Mouse (Mus musculus): ENCODE data around the gene Zfp385b. TPM values are rescaled to one million over a fixed set of nuclear protein-coding genes. Genes with fewer than 3 reads are reported as not detected.

The Zfp385b gene
- total RNA-seq, 2 experiments from 2014 or later: 10.0 to 11.5 TPM

DNA sequence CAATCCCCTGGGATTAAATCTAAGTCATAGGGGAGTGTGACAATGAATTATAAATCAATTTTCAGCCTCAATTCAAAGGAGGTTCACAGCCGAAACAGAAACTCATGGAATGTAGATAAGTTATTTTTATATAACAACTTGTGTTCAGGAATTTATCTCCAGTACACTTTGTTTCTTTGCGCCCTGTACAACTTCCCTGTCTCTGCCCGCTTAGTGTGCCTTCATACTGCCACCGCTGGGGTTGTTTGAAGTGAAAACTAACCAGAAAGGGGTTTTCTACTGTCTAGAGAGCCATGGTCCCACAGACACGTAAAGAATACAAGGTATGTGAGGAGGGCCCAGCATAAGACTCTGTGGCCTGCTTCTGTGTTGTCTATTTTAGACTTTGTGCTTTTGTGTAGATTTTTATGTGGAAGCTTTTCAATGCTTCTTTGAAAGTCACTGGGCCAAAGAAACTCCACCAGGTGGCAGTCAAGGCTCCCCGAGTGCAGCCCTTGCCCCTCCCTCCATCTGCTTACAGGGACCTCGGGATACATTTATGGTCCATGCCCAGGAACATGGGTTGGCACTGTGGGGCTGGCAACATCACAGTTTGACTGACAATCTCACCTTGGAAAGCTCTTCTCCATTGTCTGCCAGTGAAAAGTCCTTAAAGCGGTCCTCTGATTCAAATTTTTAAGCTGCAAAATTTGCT lies 23.4 kb downstream of the Zfp385b start:
- intact Hi-C loops (cut with DNase I): loop anchor here (5.0 kb wide), 1 partner anchor 226 kb away; no protein-coding TSS in a partner anchor
- DNase-seq (ENCODE audit: low spot score): peak; percentile 16

DNA sequence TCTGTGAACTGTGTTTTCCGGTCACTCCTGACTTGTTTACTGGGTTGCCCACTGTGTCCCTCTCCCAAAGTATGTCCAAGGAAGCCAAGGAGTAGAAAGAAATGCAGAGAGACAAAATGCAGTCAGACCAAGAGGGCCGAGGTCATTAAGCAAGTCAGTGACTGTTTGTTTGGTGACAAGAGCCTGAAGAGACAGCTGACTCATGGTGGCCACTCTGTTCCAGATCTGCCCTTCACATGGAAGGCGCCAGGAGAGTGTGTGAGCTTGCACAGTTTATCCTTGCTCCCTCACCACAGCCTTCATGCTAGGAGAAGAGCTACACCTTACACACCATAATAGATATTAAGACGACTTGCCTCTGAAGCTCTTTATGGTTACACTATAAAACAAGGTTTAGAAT lies 28.6 kb downstream of the Zfp385b start:
- intact Hi-C loops (cut with DNase I): no loop called here

DNA sequence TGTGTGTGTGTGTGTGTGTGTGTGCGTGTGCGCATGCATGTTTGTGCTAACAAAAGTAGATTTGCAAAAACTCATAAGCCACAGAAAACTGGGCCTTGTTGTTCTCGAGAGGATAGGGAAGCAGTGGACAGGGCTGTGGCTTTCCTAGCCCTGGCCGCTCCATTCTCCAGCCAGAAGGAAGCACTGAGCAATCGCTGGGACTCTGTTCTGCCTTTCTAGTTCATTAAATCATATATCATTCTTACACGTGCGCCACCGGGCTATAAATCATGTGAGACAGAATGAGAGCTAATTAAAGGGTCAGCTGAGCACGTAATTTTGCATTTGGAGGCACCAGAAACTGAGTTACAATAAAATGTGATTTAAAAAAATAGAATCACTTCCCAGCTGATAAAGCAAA lies 29.1 kb downstream of the Zfp385b start:
- intact Hi-C loops (cut with DNase I): no loop called here
- DNase-seq (ENCODE audit: low spot score): no peak

More for the DNA sequence above, 28.6 kb downstream of the Zfp385b start:
- DNase-seq (ENCODE audit: low spot score): no peak

DNA sequence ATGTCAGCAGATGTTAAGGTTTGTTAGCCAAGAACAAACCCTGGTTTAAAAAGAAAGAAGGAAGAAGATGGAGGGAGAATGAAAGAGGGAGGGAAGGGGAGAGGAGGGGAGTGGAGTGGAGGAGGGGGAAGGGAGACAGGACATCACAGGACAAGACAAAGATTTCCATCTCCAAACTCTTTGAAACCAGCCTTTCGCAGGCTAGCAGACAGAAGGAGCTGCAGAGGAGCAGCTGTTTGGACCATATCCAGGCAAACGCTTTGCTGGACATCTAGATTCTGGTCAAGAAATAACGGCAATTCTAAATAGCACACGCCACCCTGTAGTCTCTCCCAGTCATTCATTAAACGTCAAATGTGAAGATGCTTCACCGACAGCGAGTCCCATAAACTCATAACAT lies 38.0 kb downstream of the Zfp385b start:
- DNase-seq (ENCODE audit: low spot score): no peak
- intact Hi-C loops (cut with DNase I): no loop called here

DNA sequence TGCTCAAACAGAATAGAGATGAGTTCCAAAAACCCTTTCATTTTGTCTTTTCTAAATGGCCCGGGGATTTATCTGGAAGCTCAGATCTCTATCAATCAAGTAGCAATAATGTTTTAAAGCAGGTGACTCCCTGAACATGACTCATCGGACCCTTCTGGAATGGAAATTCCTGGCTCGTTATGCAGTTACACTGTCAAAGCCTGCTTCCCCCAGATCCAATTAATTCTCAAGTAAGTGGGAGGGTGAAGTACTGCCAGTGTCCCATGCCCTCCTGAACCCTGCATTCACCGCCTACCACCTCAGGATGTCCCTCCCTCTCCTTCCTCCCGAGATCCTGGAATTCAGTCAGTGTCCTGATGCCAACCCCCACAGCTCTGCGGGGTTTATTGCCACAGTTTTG lies 41.7 kb downstream of the Zfp385b start:
- intact Hi-C loops (cut with DNase I): no loop called here

DNA sequence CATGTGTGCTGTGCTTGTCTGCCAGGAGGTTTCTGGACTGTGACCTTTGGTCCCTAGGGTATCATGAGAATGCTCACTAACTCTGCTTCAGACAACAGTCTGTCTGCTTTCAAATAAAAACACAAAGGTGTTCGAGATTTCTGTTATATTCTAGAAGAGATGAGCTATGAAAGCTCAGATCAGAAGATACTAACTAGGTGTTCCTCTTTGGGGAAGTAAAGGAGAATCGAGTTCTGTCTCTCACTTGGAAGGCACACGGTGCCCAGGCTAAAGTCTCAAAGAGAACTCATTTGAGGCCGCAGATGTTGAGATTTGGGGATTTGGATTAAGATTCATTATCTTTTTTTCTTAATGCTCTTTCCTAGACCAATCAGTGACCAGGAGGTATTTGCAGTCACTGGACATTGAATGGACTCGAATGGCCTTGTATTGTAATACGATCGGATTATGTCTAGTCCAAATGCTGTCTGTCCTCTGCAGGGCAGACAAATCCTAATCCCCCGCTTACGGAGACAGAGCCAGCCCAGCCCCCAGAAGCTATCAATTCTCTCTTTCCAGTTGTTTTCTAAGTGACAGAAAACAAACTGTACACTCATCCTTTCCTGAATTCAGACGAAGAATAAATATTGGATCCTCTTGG lies 42.3 kb downstream of the Zfp385b start:
- intact Hi-C loops (cut with DNase I): no loop called here
- DNase-seq (ENCODE audit: low spot score): no peak

More for the DNA sequence above, 41.7 kb downstream of the Zfp385b start:
- DNase-seq (ENCODE audit: low spot score): no peak

DNA sequence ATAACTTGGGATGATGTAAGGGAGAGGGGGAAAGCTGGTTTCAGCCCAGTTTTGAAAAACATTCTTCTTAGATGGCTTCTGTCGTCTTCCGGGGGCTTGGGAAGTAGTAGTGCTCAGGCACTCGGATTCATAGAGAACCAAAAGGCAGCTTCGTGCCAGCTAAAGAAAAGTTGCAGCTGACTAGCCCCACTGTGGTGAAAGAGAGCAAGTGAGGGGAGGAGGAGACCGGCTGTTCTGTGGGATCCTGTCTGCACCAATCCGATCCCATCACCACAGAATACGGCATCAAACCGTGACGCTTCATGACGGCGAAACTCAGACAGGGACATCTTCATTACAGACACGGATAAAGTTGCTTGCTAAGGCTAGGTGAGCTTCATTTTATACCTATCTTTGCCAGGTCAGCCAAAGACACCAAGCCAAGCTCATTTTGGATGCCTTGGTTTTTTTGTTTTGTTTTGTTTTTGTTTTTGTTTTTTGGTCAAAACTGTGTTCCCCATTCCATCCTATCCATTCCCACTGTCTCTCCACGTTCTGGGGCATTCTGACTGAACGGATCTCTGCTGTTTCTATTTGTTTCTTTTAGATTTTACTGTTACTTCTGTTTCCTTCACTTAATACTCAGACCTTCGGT lies 44.1 kb downstream of the Zfp385b start:
- DNase-seq (ENCODE audit: low spot score): no peak
- intact Hi-C loops (cut with DNase I): no loop called here

DNA sequence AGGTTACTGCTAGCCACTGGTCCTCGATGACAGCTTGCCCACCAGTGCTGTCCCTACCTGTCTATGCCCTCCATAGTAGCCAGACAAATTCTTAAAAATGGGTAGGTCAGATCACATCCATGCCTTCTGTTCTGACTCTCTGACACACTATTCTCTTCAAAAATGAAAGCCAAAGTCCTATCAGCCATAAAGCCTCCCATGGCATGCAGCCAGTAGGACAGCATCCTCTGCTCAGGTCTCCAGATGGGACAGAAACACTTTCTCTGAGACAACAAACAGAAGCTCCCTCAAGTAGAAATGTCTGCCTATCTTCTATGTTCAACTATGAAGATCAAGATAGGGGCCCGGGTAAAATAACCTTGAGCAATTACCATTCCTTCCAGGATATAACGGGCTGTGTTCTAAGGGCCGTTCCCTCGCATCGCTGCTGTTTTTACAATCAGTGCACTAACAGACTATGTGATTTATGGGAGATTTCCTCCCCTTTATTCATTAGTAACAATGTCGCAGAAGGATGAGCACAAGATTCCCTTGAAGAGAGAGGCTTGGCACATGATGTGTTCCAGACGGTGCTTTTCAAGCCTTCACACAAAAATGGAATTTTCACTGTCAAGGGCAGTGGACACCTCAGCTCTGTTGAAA lies 49.3 kb downstream of the Zfp385b start:
- no peak for DNase-seq (ENCODE audit: low spot score)
- intact Hi-C loops (cut with DNase I): no loop called here

DNA sequence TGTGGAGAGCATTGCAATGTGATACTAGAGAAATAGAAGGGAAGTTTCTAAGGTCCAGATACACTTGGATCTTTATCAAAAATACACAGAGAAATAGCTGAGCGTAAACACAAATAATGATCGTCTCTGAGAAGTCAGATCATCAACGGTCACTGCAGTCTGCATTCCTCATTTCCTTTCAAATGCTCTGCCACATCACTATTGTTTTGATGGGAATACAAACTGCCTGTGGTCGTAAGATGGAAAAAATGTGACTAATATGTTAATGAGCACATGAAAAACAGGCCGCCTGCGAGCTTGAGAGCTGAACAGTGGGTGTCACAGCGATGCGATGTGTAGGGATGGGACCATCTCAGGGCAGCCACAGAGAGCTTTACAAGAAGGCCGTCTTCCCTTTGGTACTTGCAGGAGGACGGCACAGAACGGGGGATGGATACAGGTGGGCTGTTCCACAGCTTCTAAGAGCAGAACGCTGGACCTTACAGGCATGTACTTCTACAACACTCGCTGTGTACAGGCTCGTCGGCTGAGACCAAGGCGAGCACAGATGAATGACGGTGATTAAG lies 51.0 kb downstream of the Zfp385b start:
- intact Hi-C loops (cut with DNase I): no loop called here
- DNase-seq (ENCODE audit: low spot score): no peak

DNA sequence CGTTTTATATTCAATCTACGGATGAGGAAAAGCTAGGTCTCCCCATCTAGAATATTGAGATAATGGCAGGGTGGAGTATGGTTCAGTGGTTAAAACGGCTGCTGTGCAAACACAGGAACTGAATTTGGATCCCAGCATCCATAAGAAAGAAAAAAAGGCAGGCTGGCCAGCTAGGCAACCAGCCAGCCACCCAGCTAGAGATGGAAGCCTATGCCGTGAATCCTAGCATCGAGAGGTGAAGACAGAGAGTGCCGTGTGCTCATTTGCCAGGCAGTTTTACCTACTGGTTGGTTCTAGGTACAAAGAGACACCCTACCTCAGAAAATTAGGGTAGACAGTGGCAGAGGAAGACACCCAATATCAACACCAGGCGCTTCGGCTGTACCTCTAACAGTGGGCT lies 57.5 kb downstream of the Zfp385b start:
- DNase-seq (ENCODE audit: low spot score): no peak
- intact Hi-C loops (cut with DNase I): no loop called here

DNA sequence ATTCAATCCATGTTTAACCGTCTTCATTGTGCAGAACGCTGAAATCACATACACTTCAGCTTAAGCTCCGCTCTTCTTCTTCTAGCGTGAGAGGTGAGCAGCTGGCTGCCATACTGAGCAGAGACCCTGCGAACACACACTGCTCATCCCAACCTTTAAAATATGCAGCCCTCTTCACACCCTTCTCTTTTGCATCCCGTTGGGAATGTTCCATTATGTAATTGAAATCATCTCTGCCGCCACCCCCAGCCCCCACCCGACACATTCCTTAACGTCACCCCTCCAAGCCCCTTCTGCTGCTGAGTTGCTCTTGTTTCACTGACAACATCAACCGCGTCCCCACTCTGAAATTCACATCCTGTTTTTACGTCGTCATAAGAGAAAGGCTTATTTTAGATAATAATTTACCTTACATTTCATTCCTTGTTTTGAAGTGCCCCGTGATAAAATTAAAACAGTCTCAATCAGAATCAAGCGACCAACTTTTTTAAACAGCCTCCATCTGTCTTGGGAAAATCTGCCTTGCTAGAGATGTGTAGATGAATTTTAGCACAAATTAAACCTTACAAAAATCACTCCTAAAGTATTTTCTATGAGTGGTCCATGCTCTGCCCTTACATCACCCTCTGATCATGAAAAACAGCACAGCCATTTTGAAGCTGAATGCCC lies 60.9 kb downstream of the Zfp385b start:
- intact Hi-C loops (cut with DNase I): no loop called here
- DNase-seq (ENCODE audit: low spot score): no peak

DNA sequence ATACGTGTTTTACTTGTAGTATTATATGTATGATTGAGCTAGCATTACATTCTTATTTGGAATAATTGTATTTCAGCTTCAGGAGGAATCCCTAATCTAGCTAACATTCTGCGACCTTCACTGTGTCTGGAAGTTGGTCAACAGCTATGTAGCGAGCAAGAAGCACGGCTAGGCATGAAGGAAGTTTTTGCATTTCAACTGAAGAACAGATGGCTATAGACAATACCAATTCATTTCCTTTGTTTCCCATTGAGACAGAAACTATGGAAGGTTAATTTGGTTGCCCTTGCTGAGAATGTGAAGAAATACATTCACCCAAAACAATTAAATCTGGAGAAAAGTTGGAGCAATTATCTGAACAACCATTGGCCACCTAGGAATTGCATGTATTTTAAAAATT lies 66.9 kb downstream of the Zfp385b start:
- intact Hi-C loops (cut with DNase I): no loop called here

DNA sequence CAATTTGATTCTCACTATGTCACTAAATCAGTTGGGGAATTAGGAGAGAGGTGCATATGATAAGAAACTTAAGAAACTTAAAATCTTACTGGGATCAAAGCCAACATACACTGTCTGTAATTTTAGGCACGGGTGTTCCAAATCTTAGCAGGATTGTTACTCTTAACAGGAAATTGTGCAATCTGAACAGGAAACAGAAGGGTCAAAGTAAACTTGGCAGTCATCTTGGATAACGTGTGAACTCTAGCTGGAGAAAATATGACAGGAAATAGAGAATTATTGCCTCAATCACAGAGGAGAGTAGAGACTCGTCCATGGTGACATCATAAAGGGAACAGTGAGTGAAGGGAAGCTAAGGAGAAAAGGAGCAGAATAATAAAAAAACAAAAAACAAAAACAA lies 69.8 kb downstream of the Zfp385b start:
- intact Hi-C loops (cut with DNase I): no loop called here
- DNase-seq (ENCODE audit: low spot score): no peak

More for the DNA sequence above, 66.9 kb downstream of the Zfp385b start:
- no peak for DNase-seq (ENCODE audit: low spot score)

DNA sequence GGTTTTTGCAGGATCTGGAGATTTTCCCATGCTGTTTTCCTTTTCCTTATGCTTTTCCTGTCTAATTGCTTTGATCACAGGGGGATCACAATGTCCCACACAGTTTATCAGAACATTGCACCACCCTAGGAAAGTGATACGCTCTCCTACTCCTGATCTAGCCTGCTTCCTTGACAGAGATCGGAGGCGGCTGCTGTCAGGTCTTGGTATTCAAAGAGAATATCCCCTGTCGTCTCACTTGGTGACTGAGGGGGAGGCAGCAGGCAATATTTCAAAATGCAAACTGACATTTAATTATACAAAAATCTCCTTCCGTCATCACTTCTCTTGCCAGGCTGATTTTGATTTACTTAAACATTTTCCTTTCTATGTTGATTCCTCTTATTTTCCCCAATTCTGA lies 73.0 kb downstream of the Zfp385b start:
- DNase-seq (ENCODE audit: low spot score): no peak
- intact Hi-C loops (cut with DNase I): no loop called here

DNA sequence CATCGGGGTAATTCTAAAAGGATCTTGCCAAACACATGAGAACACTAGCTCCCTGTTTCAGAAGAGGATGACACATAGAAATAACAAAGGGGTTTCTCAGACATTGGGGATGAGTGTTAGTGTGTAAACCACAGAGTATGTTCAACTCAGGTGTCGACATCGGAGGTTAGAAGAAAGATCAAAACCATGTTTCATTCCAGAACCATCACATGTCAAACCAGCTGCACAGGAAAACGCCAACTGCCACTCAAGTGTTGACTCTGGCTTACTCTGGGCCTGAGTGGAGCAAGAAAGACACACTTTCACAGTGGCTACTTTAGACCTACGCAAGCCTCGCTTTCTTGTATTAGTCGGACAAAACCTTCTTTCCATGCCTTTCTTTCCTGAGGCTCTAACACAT lies 74.2 kb downstream of the Zfp385b start:
- intact Hi-C loops (cut with DNase I): no loop called here
- DNase-seq (ENCODE audit: low spot score): no peak

DNA sequence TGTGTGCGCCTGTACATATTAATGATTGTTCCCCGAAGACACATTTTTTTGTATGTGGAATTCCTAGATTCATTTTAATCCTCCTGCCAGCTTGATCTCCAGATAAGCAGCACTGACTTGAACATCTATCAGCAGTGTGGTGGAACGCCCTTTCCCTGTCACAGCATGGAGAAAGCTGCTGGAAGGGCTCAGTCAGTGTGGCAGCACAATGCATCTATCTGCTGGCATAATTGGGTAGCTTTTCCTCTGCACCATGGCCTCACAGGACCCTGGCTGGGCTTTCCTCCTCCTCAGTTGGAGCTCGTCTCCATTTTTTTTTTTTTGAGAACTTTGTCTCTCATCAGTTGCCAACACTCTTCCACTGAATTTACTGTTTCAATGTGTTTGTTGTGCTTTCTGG lies 77.1 kb downstream of the Zfp385b start:
- intact Hi-C loops (cut with DNase I): no loop called here

DNA sequence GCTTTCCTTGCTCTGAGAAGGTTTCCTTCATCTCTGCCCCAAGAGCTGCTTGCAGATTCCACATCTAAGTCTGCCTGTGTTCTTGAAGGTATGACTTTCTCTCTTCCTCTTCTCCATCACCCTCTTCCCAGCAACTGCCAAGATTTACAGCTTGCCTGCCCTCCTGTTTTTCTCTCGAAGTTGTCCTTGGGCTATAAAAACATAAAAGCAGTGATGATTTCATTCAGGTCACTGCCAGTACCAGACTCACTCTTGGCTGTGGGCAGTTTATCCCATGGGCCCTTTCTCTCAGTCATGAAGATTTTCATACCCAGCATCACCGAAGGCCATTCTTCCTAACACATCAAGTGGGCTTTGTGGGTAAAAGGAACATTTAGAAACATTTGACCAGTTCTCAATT lies 89.2 kb downstream of the Zfp385b start:
- intact Hi-C loops (cut with DNase I): no loop called here
- no peak for DNase-seq (ENCODE audit: low spot score)

More for the DNA sequence above, 77.1 kb downstream of the Zfp385b start:
- DNase-seq (ENCODE audit: low spot score): no peak

DNA sequence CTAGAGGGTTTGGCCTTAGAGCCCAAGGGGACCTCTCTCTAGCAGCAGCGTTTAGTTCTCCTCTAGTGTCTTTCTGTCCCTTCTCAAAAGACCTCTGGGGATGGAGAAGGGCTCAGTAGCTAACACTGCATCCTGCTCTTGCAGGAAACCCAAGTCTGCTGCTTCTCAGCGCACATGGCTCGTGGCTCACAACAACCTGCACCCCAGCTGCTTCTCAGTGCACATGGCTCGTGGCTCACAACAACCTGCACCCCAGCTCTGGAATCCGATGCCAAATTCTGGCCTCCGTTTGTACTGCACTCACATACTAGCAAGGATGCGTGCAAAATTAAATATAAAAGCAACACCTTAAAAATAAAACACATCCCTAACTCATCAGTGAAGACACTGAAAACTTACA lies 92.6 kb downstream of the Zfp385b start:
- no peak for DNase-seq (ENCODE audit: low spot score)
- intact Hi-C loops (cut with DNase I): no loop called here

DNA sequence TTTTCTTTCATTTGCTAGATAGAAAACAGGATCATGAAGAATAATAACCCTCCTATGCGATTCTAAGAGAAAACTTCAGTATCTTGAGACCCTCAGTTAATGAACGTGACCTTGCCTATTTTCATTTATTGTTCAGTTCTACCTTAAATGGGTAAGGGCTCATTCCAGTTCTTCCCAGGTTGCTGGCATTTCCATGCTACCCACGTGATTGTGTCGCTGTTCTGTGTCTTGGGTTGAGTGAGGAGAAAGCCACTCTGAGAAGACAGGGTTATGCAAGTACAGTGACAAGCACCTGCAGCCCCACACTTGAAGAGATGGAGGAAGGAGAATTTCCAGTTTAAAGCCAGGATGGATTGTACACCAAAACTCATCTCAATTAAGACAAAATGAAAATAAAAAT lies 98.6 kb downstream of the Zfp385b start:
- no peak for DNase-seq (ENCODE audit: low spot score)
- intact Hi-C loops (cut with DNase I): no loop called here

DNA sequence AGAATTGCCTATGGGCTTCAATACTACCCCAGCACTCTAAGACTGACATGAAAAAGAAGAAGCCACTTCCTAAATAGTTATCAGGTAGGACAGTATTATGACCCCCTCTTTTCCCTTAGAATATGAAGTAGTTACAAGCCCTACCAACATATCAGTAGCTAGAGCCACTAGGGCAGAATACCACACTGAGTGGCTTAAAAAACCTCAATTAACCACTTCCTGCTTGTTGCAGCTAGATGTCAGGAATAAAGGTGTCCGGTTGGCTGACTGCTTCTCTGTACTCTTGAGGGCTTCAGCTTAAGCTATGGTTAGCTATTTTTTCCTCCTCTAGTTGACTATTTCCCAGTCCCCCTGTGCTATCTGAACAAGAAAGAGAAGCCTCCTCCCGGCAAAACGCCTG lies 103.1 kb downstream of the Zfp385b start:
- DNase-seq (ENCODE audit: low spot score): no peak
- intact Hi-C loops (cut with DNase I): no loop called here

Measured in heart, postnatal 25 days (tissue).